Mouse (Mus musculus) frontal cortex, postnatal 10 days (tissue): ENCODE measurements around the gene Gsap.
"Not testable (repeated sequence)": the region's sequence is repeated elsewhere in the genome, so short reads cannot be mapped to it uniquely, and the experiment has no call there.

Experiments
- DNase-seq, 2 experiments: peaks; one replicate each; pipeline ENCODE4 v3.0.0; 2022; ENCODE audit warnings: low spot score in 2 of 2, mixed read lengths in 1 of 2

The Gsap gene

DNA sequence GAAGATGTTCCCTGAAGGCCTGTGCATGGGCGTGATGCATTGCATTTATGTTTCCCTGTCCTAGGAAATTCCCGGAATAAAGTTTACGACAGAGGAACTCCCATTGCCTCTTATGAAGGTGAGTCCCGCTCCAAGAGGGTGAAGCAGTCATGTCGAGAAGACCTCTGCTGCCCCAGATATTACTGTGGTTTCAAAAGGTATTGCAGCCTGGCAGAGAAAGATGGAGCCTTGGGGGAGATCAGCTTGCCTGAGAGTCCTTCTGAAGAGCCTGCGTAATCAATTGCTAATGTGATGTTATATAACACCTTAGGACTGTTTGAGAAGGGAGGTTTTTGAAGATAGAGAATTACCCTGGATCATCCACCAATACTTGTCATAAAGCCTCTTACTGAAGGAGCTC is 71.8 kb downstream of the Gsap start:
- DNase-seq = no peak

DNA sequence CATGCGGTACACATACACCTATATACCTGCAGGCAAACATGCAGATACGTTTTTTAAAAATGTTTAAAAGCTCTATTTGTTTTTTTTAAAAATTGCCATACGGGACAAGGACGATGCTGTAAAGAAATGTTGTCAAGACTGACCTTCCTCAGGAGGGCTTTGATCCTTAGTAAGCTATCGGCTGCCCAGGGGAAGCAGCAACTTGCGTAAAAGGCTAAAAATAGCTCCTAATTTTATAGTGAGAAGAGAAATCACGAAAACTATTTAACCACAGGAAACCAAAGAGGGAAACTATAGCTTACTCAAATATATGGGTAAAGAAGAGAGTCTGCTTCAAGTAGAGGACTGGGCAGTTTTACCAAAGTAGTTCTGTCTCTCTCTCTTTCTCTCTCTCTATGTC is 74.7 kb downstream of the Gsap start:
- no peak for DNase-seq

DNA sequence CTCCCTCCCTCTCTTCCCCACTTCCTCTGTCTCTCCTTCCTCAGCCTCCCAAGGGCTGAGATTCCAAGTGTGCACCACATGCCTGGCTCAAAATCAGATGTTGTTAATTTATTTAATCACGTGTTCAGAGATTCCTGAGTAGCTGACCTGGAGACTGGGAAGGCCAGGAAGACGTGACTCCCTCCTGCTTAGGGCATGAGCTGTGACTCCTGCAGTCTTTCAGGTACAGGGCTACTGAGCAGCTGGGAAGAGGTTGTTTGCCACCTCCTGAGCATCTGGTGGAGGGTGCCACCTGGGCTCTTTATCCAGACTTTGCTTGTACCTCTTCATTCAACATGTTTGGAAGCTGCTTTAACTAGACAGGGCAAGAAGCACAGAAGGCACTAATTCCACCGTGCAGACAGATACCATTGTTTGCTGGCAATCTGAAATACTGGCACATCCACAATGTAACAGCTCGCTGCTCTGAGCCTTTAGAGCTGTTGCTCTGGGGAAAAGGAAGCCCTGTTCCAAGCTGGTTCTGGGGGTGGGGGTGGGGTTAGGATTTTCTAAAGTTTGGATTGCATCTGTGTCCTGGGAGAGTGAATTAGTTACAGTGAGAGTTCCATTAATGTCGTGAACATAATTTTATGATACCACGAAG is 75.3 kb downstream of the Gsap start:
- no peak for DNase-seq

DNA sequence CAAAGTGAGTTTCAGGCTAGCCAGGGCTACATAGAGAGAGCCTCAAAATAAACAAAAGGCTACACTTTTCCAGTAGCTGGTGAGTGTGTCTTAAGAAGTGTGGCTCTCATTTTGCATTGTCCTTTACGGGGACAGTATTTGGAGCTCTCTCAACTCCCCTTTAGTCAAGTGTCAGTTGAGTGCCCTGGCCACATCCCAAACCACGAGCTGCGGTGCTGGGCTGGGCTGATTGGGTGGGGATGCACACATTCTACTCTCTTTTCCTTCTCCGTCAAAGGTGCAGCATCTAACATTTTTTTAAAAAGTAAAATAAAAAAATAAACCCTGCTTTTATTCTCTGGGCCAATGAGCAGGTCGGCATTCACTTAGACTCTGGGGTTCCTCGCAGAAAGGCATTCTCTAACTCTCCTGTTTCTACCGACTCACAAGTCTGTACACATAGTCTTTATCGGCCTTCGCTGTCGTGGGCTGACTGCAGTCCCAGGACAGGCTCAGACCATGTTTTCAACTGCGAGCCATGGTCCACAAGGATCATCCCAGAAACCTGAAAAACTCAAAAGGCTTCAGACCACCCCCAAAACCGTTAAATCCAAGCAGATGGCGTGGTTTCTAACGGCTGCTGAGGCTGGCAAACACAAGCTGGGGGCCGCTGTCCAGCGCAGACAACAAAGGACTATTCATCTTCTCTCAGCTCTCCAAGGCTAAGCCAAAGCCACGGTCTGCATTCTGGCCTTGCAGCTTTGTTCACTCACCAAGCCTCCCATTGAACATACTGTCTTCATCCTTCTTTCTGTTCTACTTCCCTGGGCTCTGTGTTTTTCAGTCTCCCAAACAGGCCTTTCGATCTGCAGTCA is 77.4 kb downstream of the Gsap start:
- DNase-seq = no peak

DNA sequence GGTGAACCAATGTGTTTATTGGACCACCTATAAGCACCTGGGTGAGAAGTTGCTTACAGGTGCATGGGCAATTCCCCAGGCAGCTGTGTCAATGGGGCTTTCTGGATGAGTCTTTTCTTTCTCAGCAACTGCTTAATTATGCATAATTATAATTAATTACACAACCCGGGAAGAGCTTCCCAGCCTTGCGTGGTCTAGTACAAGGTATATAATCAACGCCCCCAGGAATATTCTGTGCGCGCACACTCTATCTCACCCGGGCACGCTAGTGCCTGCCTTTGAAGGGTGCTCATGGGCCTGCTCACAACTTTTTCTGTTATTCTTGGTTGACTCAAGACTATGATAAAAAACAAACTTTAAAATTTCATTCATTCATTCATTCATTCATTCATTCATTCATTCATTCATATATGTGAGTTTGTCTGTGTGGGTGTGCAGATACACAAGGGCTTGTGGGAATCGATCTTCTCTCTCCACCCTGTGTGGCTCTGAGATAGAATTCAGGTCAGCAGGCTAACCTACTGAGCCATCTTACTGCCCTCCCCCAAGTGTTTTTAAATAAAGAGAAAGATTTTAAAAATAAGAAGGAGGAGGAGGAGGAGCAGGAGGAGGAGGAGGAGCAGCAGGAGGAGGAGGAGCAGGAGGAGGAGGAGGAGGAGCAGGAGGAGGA is 78.4 kb downstream of the Gsap start:
- DNase-seq = no peak

DNA sequence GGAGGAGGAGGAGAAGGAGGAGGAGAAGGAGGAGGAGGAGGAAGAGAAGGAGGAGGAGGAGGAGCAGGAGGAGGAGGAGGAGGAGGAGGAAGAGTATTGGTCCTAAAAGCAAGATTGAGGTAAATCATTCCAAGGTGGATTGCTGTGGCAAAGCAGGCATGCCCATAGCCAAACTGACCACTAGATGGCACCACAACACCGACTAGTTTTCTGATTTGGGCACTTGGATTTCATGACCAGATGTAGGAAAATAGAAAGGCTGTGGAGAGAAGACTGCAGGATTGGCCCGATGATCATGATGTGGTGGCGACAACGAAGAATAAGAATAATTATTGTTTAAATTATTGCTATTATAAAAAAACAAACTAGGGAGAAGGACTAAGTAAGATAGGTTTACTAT is 79.0 kb downstream of the Gsap start:
- peak in 1 of 2 experiments; percentile 78 for DNase-seq

DNA sequence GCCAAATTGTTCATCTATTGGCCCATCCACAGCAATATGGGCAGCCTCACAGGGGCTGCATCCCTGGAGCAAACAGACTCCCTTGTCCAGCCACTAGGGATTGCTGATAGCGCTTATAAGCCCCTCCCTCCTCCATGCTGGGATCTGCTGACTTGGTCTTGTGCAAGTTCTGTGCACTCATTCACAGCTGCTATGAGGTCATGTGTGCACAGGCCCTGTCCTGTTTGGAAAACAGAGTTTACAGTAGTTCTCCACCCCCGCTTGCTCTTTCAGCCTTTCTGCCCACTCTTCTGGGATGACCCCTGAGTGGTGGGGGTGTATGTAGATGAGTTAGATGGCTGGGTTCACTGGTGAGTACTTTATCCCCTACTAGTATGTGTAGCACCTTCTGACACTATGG is 81.0 kb downstream of the Gsap start:
- no peak for DNase-seq

DNA sequence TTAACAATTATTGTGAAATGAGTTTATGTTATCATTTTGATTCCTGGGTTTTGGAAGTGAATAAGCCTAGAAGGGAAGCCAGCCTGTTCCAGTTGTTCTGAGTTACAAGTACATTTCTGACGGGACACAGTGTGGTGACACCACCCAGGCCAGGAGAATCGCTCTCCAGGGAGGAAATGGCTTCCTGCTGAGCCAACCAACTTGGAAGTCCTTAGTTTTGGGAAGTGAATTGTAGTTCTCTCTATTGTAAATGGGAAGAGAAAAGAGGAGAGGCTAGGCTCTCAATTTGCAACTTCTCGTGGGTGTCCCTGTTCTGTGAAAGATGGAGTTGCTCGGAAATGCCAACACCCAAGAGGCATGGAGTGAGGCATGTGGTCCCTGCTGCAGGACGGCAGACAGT is 83.4 kb downstream of the Gsap start:
- no peak for DNase-seq

DNA sequence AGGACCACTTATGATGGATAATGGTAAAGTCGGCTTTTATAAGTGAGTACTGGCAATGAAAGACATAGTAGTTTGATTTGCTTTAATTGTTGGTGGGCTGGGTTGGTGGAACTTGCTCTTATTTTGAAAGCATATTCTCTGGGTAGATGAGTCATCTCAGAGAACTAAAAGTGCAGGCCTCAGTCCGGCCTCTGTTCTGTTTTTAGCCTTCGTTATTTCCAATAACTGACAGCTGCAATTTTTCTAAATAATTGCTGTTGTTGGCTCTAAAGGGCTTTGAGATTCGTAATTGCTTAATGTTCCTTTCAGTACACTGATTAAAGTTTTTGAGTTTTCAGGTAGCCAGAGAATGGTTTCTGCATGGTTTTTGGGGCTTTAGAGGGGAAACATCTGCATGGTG is 84.7 kb downstream of the Gsap start:
- DNase-seq = no peak

DNA sequence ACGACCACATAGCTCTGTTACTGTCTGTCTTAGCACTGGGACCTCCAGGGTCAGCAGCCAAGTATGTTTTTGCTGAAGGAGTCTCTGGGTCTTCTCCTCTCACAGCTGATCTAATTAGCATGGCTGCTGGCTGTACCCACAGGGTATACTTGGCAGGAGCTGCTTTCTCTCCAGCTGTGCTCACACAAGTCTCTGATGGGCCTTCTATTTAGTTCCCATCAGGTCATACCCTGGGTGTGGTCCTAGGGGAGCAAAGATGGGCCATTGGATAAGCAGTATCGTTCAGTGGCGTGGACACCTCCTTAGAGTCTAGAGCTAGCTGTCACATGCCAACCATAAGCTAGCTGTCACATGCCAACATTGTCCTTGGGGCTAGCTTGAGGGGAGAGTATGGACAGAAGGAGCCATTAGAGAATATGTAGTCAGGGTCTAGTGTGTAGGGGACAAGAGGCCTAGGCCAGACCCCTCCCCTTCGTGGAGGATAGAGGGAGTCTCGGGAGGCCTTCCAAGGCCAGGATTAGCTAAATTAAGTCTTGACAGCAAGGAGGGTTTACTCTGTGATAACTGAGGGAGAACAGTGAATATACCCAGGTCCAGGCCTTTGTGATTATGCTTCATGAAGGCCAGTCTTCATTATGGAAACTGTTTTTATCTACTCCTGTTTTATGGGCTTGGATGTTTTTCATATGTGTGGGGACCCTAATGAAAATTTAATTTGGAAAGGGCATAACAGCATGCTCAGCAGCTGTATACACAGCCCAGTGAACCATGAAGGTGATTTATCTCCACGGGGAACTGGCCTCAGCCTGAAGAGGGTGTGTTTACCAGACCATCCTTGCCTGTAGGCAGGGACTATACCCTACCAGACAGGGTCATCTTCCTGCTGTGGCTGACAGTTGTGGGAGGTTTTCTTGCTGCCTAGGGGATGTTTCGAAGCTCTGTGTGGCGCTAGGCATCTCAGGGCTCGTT is 85.6 kb downstream of the Gsap start:
- DNase-seq = no peak

DNA sequence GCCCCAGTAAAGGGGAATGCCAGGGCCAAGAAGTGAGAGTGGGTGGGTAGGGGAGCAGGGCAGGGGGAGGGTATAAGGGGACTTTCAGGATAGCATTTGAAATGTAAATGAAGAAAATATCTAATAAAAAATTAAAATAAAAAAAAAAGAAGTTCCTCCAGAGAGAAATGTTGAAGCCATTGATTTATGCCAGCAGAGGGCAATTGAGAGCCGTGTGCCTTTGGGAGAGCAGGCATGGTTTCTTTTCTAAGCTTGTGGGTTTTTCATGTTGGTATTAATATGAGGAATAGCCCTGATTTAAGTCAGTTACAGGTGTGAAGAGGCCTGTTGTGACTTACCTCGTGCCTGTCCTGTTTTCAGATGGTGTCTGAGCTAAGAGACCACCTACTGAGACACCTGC is 91.6 kb downstream of the Gsap start:
- DNase-seq = not testable (repeated sequence)

DNA sequence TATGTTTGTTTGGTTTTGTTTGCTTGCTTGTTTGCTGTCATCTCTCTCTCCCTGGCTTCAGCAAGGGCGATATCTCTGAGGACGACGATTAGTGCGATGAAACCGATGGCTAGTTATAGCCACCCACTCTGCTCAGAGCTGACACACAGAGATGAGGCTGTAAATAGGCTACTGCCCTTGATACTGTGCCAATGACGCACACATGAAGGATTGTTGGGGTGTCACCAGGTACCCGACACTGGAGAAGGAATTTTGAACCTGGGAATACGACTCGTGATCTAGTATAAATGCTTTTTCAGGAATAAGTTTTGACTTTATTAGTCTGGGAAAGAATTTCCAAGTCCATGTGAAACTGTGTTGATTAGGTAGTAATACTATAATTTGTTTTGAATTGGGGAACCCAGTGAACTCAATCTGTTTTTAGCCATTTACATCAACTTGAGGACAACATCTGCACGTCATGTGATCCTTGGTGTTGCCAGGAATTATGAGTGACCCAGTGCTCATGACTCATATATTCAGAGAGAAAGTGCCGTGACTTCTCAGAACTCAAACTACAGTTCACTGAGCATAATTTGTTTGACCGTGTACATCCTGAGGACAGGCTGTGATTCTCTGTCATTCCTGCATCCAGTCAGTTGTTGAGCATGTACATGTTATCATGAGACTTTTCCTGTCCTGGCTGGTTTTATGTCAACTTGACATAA is 97.5 kb downstream of the Gsap start:
- DNase-seq = no peak

DNA sequence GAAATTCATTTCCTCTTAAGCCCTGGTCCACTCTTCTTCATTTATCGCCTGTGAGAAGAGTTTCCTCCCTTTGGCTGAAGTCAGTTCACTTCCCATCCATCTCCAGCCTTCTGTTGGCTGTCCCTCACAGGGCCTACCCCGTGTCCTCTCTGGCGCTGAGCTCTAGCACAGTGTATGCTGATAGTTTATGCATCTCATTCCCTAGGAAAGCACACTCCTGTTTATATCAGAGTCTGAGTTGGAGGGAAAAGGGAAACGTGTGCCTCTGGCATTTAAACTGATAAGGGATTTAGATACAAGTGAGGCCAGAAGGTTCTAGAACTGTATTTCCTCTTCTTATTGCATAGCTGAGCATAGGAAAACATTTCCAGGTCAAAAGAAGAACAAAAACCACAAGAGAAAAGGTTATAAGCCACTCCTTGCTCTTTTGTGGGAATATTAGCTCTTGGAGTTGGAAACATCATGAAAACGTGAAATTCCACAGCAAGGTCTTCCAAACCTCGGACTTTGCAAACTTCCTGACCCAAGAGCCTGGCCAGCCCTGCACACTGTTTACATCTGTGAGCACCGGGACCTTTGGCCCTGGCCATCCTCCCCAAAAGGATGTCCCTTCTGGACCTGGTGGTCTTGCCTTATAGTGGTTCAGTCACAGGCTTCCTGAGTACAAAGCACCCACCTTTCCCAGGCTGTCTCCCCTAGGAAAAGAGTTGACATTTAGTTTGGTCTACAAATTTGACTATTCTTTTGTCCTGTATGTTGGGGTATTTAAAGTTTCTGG is 102.8 kb downstream of the Gsap start:
- no peak for DNase-seq

DNA sequence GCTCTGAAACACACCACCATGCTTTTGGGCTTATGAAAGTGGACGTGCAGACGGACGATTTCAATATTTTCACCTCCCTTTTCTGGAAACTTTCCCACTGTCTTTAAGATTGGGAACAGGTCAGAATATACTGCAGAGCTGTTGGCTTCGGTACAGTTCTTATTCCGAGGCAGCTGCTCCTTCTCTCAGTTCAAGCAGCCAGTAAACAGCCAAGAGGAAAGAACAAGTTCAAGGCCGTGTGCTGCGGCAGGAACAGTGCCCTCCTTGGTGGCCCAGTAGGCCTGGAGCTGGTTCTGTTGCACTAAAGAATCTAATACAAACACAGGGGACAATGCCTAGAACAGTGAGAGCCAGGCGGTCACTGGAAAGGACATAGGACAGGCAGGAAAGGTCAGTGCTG is 104.5 kb downstream of the Gsap start:
- no peak for DNase-seq

DNA sequence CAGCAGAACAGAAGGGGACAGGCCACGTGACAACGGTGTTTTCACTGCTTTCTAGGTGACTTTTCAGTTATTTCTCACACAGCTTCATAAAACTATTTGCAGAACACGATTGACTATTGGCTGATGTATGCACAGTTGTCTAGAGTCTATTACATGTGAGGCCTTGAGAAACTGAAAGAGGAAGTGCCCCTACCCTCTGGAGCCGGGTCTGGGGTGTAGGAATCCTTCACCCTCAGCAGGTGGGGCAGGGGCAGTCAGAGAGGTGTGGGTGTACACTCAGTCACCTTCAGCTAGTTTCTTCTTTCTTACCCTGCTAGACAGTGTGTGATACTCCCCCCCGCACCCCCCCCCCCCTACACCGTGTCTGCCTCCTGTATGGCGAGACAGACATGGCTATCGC is 109.6 kb downstream of the Gsap start:
- no peak for DNase-seq

DNA sequence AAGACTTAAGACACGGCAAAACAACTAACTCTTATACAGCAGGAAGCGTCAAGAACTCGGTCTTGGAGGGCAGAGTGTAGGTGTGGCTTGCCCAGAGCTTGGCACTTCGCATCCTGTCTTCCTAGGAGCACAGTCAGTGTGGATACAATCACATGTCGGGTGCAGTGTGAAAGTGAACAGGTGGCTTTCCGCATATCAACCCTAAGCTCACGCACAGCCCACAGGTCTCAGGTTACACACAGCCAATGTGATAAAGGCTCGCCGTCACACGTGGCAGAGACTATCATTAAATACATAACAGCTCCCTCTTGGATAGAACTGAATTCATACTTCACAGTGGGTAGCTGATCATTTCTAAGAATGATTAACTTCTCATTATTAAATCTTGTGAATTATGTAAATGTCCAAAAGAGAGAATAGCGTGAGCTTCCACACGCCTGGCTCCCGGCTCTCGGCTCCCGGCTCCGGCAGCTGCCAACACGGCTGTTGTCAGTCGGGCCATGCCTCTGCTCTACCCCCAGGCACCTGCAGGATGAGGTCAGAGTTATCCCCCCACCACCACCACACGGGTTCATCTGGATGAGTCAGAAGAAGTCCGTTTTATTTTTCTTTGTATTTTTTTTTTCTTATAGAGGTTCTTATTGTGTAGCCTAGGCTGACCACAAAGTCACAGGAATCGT is 113.2 kb downstream of the Gsap start:
- no peak for DNase-seq

DNA sequence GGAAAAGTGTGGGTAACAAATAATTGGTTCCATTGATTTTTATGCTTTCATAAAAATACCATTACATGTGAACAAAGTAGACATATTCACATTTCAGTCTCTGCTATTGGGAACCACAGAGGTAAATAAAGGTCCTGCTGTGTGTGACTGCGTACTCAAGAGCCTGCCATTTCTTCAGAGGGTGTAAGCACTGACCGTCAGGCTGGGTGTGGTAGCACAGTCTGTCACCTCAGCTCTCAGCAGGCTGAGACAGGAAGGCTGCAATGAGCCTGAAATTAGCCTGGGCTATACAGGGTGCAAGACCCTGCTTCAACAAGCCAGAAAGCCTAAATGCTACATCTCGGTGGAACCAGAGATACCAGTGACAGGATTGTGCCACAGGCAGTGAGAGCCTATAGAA is 114.0 kb downstream of the Gsap start:
- no peak for DNase-seq

DNA sequence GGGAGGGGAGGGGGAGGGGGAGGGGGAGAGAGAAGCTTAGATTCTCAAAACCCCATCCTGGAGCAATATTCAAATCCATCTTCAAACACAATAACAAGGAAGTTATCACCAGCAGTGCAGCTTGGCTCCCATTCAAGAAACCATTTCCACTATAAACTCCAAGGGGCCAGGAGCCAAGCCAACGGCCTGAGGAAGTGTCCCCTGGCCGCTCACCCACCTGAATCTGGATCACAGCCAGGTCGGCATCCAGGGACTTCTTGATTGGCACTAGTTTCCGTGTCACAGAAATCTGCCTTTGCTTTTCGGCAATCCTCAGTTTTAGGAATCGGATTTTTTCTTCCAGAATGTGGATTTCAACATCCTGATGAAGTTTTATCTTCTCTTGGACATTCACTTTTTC is 115.0 kb downstream of the Gsap start:
- DNase-seq = no peak

DNA sequence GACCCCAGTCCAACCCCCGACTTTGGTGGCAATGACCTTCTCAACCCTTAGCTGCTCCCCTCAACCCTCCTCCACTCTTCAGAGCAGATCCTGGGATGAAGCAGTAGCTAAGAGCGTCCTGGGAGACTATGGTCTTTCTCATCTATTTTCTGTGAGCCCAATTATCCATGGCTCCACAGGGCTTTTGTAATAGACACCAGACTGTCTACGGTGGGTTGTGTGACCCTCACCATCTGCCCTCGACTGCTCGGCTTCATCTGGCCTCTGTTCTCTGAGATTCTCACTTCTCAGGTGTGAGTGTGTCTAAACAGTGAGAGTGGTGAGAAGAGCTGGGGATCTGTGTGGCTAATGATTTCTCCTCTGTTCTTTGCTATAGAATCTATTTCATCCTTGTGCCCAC is 121.1 kb downstream of the Gsap start:
- no peak for DNase-seq

DNA sequence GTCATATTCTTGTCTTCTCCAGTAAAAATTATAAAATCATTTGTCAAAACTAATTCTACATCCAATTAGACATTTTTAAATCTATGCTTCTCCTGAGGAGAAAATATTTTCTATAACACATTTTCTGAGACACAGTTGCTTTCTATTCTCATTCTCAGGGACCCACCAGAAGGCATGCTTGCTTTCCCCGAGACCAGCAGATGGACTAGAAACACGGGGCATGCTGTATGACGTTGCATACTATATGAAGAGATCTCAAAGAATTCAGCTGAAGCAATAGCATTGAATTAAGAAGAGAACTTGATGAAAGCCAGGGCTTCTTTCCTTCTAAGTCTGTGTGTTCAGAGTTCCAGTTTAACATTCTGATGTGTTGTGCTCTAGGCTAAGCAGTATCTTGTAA is 128.6 kb downstream of the Gsap start:
- no peak for DNase-seq
